Mouse (Mus musculus): Measurements from ENCODE around the gene Rbm24. TPM values are rescaled to one million over a fixed set of nuclear protein-coding genes. Genes with fewer than 3 reads are reported as not detected.

Gene Rbm24
- polyA plus RNA-seq, 1 experiment from 2014 or later, result 1.5 TPM

- Histone ChIP-seq H3K9me3 (replicated peaks) (no peaks in the 10 kb centered on the region), H3K36me3 (no peaks in the 10 kb centered on the region), H3K9ac (no peak overlapping the region), H3K4me1 (peaks cover 24% of the 10 kb centered on the region), H3K4me3 (replicated peaks) (peak overlapping the region; percentile 70), H3K27ac (no peak overlapping the region), H3K27me3 (peaks cover 21% of the 10 kb centered on the region), H3K4me2 (peak overlapping the region; percentile 96)
- no peak for ATAC-seq (replicated peaks; ENCODE audit: low FRiP score)
- WGBS, result 82% methylated on average over 5 of the region's 5 CpGs
Observed at GRCm38 (mm10) chr13:46417594-46417993, 640 bp upstream of the Rbm24 start.

GRCm38 (mm10) chr13:46418731-46419545, 704 bp downstream of the Rbm24 start:
- Histone ChIP-seq H3K9ac (peak overlapping the region; percentile 61), H3K36me3 (no peaks in the 10 kb centered on the region), H3K27ac (no peak overlapping the region), H3K4me1 (peaks cover 18% of the 10 kb centered on the region), H3K9me3 (replicated peaks) (no peaks in the 10 kb centered on the region), H3K4me2 (peak overlapping the region; percentile 96), H3K27me3 (peaks cover 21% of the 10 kb centered on the region), H3K4me3 (replicated peaks) (peak overlapping the region; percentile 70)
- ATAC-seq (replicated peaks; ENCODE audit: low FRiP score), result peak; percentile 53; the same call in 1 of the 2 replicates
- under 1% methylated on average over 65 of the region's 73 CpGs for WGBS

- no peak for ATAC-seq (replicated peaks; ENCODE audit: low FRiP score)
- H3K9me3 ChIP-seq (replicated peaks), result no peaks in the 10 kb centered on the region
- peaks cover 18% of the 10 kb centered on the region for H3K4me1 ChIP-seq
- no peak overlapping the region for H3K27ac ChIP-seq
- WGBS, result 20% methylated on average over 7 of the region's 7 CpGs
- no peaks in the 10 kb centered on the region for H3K36me3 ChIP-seq
- no peak overlapping the region for H3K9ac ChIP-seq
- H3K4me2 ChIP-seq, result peak overlapping the region; percentile 96
- H3K4me3 ChIP-seq (replicated peaks), result peak overlapping the region; percentile 70
- peaks cover 21% of the 10 kb centered on the region; the same call in 1 of the 2 replicates for H3K27me3 ChIP-seq
Observed at GRCm38 (mm10) chr13:46419648-46420047, 1.4 kb downstream of the Rbm24 start.

GRCm38 (mm10) chr13:46420095-46420494, 1.9 kb downstream of the Rbm24 start:
- peak overlapping the region; percentile 70 for H3K4me3 ChIP-seq (replicated peaks)
- H3K27me3 ChIP-seq, result peaks cover 21% of the 10 kb centered on the region; the same call in 1 of the 2 replicates
- H3K4me1 ChIP-seq, result peaks cover 18% of the 10 kb centered on the region
- WGBS, result 16% methylated on average over 3 of the region's 3 CpGs
- no peak overlapping the region for H3K27ac ChIP-seq
- ATAC-seq (replicated peaks; ENCODE audit: low FRiP score), result no peak
- H3K36me3 ChIP-seq, result no peaks in the 10 kb centered on the region
- no peak overlapping the region for H3K9ac ChIP-seq
- no peaks in the 10 kb centered on the region for H3K9me3 ChIP-seq (replicated peaks)
- peak overlapping the region; percentile 96 for H3K4me2 ChIP-seq

GRCm38 (mm10) chr13:46423805-46424204, 5.6 kb downstream of the Rbm24 start:
- no peak overlapping the region for H3K4me3 ChIP-seq (replicated peaks)
- H3K4me2 ChIP-seq, result no peak overlapping the region
- H3K9ac ChIP-seq, result no peak overlapping the region
- peaks cover 8% of the 10 kb centered on the region; the same call in 1 of the 2 replicates for H3K4me1 ChIP-seq
- 88% methylated on average over 7 of the region's 7 CpGs for WGBS
- no peak for ATAC-seq (replicated peaks; ENCODE audit: low FRiP score)
- no peak overlapping the region for H3K27ac ChIP-seq
- peaks cover under 1% of the 10 kb centered on the region; the same call in 1 of the 2 replicates for H3K36me3 ChIP-seq
- H3K27me3 ChIP-seq, result 0 out of 2 replicates have a peak, but pooled peaks cover 7% of the 10 kb centered on the region
- H3K9me3 ChIP-seq (replicated peaks), result no peaks in the 10 kb centered on the region

GRCm38 (mm10) chr13:46424376-46424775, 6.1 kb downstream of the Rbm24 start:
- no peak overlapping the region for H3K4me2 ChIP-seq
- H3K27me3 ChIP-seq, result 0 out of 2 replicates have a peak, but pooled peaks cover 3% of the 10 kb centered on the region
- H3K9ac ChIP-seq, result no peak overlapping the region
- peaks cover 3% of the 10 kb centered on the region; the same call in 1 of the 2 replicates for H3K4me1 ChIP-seq
- no peaks in the 10 kb centered on the region for H3K9me3 ChIP-seq (replicated peaks)
- no peak for ATAC-seq (replicated peaks; ENCODE audit: low FRiP score)
- H3K36me3 ChIP-seq, result peaks cover 3% of the 10 kb centered on the region; the same call in 1 of the 2 replicates
- no peak overlapping the region for H3K4me3 ChIP-seq (replicated peaks)
- H3K27ac ChIP-seq, result no peak overlapping the region
- 84% methylated on average over 8 of the region's 8 CpGs for WGBS

- peaks cover 3% of the 10 kb centered on the region; the same call in 1 of the 2 replicates for H3K36me3 ChIP-seq
- H3K27ac ChIP-seq, result no peak overlapping the region
- H3K4me3 ChIP-seq (replicated peaks), result no peak overlapping the region
- 77% methylated on average over 6 of the region's 6 CpGs for WGBS
- H3K27me3 ChIP-seq, result no peaks in the 10 kb centered on the region
- H3K9ac ChIP-seq, result no peak overlapping the region
- H3K4me1 ChIP-seq, result no peaks in the 10 kb centered on the region
- no peaks in the 10 kb centered on the region for H3K9me3 ChIP-seq (replicated peaks)
- H3K4me2 ChIP-seq, result no peak overlapping the region
- no peak for ATAC-seq (replicated peaks; ENCODE audit: low FRiP score)
Observed at GRCm38 (mm10) chr13:46426651-46427269, 8.5 kb downstream of the Rbm24 start.

- 73% methylated on average over 22 of the region's 22 CpGs for WGBS
- Histone ChIP-seq H3K9me3 (replicated peaks) (no peaks in the 10 kb centered on the region), H3K4me1 (no peaks in the 10 kb centered on the region), H3K27ac (no peak overlapping the region), H3K27me3 (no peaks in the 10 kb centered on the region), H3K9ac (no peak overlapping the region), H3K36me3 (peaks cover 3% of the 10 kb centered on the region; the same call in 1 of the 2 replicates), H3K4me3 (replicated peaks) (0 out of 2 replicates have a peak overlapping the region, but pooled peaks have one; percentile 14), H3K4me2 (peak overlapping the region; percentile 43)
- no peak for ATAC-seq (replicated peaks; ENCODE audit: low FRiP score)
Observed at GRCm38 (mm10) chr13:46428964-46429363, 10.7 kb downstream of the Rbm24 start.

- no peaks in the 10 kb centered on the region for H3K9me3 ChIP-seq (replicated peaks)
- no peak overlapping the region for H3K27ac ChIP-seq
- H3K4me3 ChIP-seq (replicated peaks), result no peak overlapping the region
- H3K9ac ChIP-seq, result no peak overlapping the region
- H3K27me3 ChIP-seq, result no peaks in the 10 kb centered on the region
- H3K4me1 ChIP-seq, result no peaks in the 10 kb centered on the region
- ATAC-seq (replicated peaks; ENCODE audit: low FRiP score), result no peak
- WGBS, result 91% methylated on average over 11 of the region's 11 CpGs
- no peak overlapping the region for H3K4me2 ChIP-seq
- peaks cover 3% of the 10 kb centered on the region; the same call in 1 of the 2 replicates for H3K36me3 ChIP-seq
Observed at GRCm38 (mm10) chr13:46429866-46430265, 11.6 kb downstream of the Rbm24 start.

GRCm38 (mm10) chr13:46433880-46434560, 15.8 kb downstream of the Rbm24 start:
- Histone ChIP-seq H3K36me3 (peaks cover under 1% of the 10 kb centered on the region; the same call in 1 of the 2 replicates), H3K4me2 (no peak overlapping the region), H3K9ac (no peak overlapping the region), H3K27ac (no peak overlapping the region), H3K9me3 (replicated peaks) (no peaks in the 10 kb centered on the region), H3K27me3 (no peaks in the 10 kb centered on the region), H3K4me1 (no peaks in the 10 kb centered on the region), H3K4me3 (replicated peaks) (no peak overlapping the region)
- 54% methylated on average over 8 of the region's 8 CpGs for WGBS
- ATAC-seq (replicated peaks; ENCODE audit: low FRiP score), result no peak

- no peaks in the 10 kb centered on the region for H3K4me1 ChIP-seq
- no peaks in the 10 kb centered on the region for H3K36me3 ChIP-seq
- H3K9ac ChIP-seq, result no peak overlapping the region
- 81% methylated on average over 6 of the region's 6 CpGs for WGBS
- no peak overlapping the region for H3K4me2 ChIP-seq
- H3K4me3 ChIP-seq (replicated peaks), result no peak overlapping the region
- no peak overlapping the region for H3K27ac ChIP-seq
- no peaks in the 10 kb centered on the region for H3K27me3 ChIP-seq
- no peaks in the 10 kb centered on the region for H3K9me3 ChIP-seq (replicated peaks)
- ATAC-seq (replicated peaks; ENCODE audit: low FRiP score), result no peak
Observed at GRCm38 (mm10) chr13:46438960-46439359, 20.7 kb downstream of the Rbm24 start.
